Mouse (Mus musculus): ENCODE measurements at regions not wholly inside any gene's neighbourhood (a gene's known extent, or its start where the extent isn't known, plus 50 kb on each side); places are given as distances from the start of the nearest gene placed in this dataset.

DNA sequence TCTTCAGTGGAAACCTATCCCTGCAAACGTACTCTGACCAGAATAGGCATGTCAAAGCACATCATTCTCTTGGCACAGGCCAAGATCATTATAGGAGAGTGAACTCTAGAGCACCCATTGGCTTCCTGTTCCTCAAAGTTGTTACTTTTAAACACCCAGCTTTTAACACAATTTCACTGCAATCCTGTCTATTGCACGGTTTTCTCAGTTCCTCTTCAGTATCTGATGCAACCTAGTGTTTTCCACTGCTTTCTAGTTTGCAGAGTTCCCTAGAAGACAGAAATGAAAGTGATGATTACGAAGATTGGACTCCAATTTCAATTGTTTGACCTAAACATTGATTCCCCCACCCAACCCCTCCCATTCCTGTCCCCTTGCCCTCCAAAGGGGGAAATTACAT is 64.8 kb upstream of the Il6 start:
- WGBS: 66% methylated on average over 3 of the region's 3 CpGs
- H3K27me3 ChIP-seq (ENCODE audit: insufficient read depth, low read length): no peaks in the 10 kb centered on the region
- H3K4me2 ChIP-seq (ENCODE audit: low read depth, low read length): no peak overlapping the region
- no peak for TF ChIP-seq CTCF (IDR thresholded peaks at IDR 0.05; ENCODE audit: low read depth)
- no peak overlapping the region for H3K4me3 ChIP-seq (ENCODE audit: low read length)
- no peak for ATAC-seq
- no peaks in the 10 kb centered on the region for H3K36me3 ChIP-seq (ENCODE audit: insufficient read depth, low read length)
- H3K9ac ChIP-seq (replicated peaks; ENCODE audit: low read length): no peak overlapping the region
- H3K4me1 ChIP-seq (ENCODE audit: insufficient read depth, low read length): no peaks in the 10 kb centered on the region
- no peaks in the 10 kb centered on the region for H3K9me3 ChIP-seq (ENCODE audit: low read length)
- DNase-seq (ENCODE audit: low spot score): no peak
- no peak overlapping the region for H3K27ac ChIP-seq

DNA sequence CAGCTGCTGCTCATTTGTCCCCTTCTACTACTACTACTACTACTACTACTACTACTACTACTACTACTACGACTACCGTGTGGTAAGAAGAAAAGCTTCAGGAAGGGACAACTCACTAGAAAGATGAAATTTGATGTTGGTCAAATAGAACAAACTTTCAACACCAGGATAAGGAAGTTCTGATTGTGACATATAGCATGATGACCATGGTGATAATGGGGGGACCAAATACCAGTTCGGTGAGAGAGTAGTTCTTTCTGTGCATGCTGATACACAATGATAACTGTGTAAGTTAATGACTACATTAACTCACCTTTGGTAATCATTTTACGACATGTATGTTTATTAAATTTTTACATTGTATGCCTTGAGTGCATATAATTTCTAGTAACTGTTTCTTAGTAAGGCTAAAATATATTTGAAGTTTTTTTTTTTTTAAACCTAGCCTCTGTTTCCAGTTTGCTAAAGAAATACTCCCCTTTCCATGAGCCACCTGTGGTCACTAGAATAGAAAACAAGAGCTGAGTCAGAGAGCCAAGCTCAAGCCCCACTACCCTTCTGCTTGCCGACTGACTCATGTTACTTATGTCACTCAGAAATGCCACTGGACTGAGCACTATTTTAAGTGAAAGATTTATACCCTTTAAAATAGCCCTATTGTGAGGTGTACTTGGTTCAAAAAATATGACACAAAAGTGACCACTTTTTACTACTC is 62.3 kb upstream of the Il6 start:
- no peak for ATAC-seq

DNA sequence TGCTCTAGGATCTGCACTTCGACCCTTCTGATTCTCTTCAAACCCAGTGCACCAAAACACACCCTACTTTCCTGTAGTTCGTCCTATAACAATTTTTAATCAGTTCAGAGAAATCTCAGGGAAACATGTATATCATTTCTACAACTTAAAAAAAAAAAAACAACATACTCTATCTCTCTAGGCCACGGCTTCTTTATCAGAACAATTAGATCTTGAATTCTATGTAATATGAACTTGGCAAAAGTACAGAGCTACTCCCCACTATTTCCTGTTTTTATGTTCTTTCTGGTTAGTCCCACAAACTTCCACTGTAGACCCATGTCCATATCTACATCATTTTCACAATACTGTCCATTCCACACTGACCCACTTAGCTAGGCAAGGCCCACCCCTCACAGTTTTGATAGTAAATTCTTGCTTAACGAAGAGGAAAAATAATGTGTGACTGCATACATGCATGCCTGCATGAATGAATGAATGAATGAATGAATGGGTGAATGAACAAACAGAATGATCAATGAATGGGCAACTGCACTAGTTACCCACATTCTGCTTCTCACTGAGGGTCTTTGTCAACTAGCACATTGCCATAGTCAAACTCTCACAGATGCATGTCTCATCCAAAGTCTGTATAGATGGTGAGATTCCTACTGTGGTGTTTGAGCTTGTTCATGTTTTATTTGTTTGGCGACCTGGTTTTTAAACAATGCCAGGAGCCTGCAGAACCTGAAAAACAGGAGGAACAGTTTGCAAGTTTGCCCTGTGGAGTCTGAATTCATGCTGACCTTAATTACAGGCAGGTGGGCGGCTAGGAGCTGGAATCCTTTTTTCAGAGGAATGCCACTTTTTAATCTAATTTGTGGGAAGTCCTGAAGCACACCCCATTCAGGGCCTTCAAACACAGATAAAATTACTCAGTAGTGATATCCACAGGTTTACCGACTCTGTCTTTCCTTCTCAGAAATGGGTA is 61.2 kb upstream of the Il6 start:
- no peak overlapping the region for H3K27ac ChIP-seq
- no peak for DNase-seq (ENCODE audit: low spot score)

More for the DNA sequence above, 62.3 kb upstream of the Il6 start:
- no peaks in the 10 kb centered on the region for H3K4me1 ChIP-seq (ENCODE audit: insufficient read depth, low read length)
- H3K4me2 ChIP-seq (ENCODE audit: low read depth, low read length): no peak overlapping the region
- WGBS: 92% methylated on average over 5 of the region's 5 CpGs
- no peak for TF ChIP-seq CTCF (IDR thresholded peaks at IDR 0.05; ENCODE audit: low read depth)
- no peak for DNase-seq (ENCODE audit: low spot score)
- no peak overlapping the region for H3K4me3 ChIP-seq (ENCODE audit: low read length)
- no peak overlapping the region for H3K27ac ChIP-seq
- no peaks in the 10 kb centered on the region for H3K36me3 ChIP-seq (ENCODE audit: insufficient read depth, low read length)
- no peaks in the 10 kb centered on the region for H3K27me3 ChIP-seq (ENCODE audit: insufficient read depth, low read length)
- no peaks in the 10 kb centered on the region for H3K9me3 ChIP-seq (ENCODE audit: low read length)
- H3K9ac ChIP-seq (replicated peaks; ENCODE audit: low read length): no peak overlapping the region

More for the DNA sequence above, 61.2 kb upstream of the Il6 start:
- Histone ChIP-seq H3K9me3 (ENCODE audit: low read length) (no peaks in the 10 kb centered on the region), H3K4me2 (ENCODE audit: low read depth, low read length) (no peak overlapping the region), H3K9ac (replicated peaks; ENCODE audit: low read length) (no peak overlapping the region), H3K36me3 (ENCODE audit: insufficient read depth, low read length) (no peaks in the 10 kb centered on the region), H3K4me3 (ENCODE audit: low read length) (no peak overlapping the region), H3K27me3 (ENCODE audit: insufficient read depth, low read length) (no peaks in the 10 kb centered on the region), H3K4me1 (ENCODE audit: insufficient read depth, low read length) (no peaks in the 10 kb centered on the region)
- 81% methylated on average over 7 of the region's 7 CpGs for WGBS
- no peak for ATAC-seq
- TF ChIP-seq CTCF (IDR thresholded peaks at IDR 0.05; ENCODE audit: low read depth): no peak
